Mouse (Mus musculus) embryonic facial prominence, embryonic 10.5 days (tissue): ENCODE data around the gene Bik. TPM values are rescaled to one million over a fixed set of nuclear protein-coding genes. Genes with fewer than 3 reads are reported as not detected.

Source experiments
- DNase-seq: peaks from one replicate; pipeline ENCODE4 v3.0.0-alpha.2; 2017; ENCODE audit warnings: low spot score
- H3K27ac ChIP-seq: fragments of 300-500 bp; sonication (generic); replicated peaks from 2 replicates; pipeline ENCODE4 v1.5.1; 2016; ENCODE audit warnings: mild to moderate bottlenecking
- H3K27me3 ChIP-seq: fragments of 300-500 bp; sonication (generic); replicated peaks from 2 replicates; pipeline ENCODE4 v1.6.1; 2016; ENCODE audit warnings: low read depth, mild to moderate bottlenecking; ENCODE audit not compliant: poor library complexity, severe bottlenecking
- H3K36me3 ChIP-seq: fragments of 300-500 bp; sonication (generic); replicated peaks from 2 replicates; pipeline ENCODE4 v1.6.1; 2016; ENCODE audit warnings: mild to moderate bottlenecking, moderate library complexity
- H3K4me1 ChIP-seq: fragments of 300-500 bp; sonication (generic); 2 replicates; pipeline ENCODE4 v1.6.1; 2016
- H3K4me3 ChIP-seq: fragments of 300-500 bp; sonication (generic); 2 replicates; pipeline ENCODE4 v1.5.1; 2016; ENCODE audit warnings: mild to moderate bottlenecking, moderate library complexity
- H3K9me3 ChIP-seq: fragments of 300-500 bp; sonication (generic); 2 replicates; pipeline ENCODE4 v1.6.1; 2016; ENCODE audit warnings: mild to moderate bottlenecking
- WGBS: fragments of 180-500 bp; shearing (Covaris S2); methylation state at CpG from one replicate; pipeline ENCODE4 v1.1.7; 2016; 5-methylcytosine and 5-hydroxymethylcytosine counted together
- polyA plus RNA-seq: library from polyadenylated mRNA; unstranded; fragments of >200 nt; fragmentation: Nextera tagmentation; extraction: Ambion mirVana; gene quantifications from 2 replicates; pipeline ENCODE4 v1.2.1, GENCODE M21; 2016

The Bik gene
- polyA plus RNA-seq, 1 experiment from 2014 or later: 2.3 TPM

DNA sequence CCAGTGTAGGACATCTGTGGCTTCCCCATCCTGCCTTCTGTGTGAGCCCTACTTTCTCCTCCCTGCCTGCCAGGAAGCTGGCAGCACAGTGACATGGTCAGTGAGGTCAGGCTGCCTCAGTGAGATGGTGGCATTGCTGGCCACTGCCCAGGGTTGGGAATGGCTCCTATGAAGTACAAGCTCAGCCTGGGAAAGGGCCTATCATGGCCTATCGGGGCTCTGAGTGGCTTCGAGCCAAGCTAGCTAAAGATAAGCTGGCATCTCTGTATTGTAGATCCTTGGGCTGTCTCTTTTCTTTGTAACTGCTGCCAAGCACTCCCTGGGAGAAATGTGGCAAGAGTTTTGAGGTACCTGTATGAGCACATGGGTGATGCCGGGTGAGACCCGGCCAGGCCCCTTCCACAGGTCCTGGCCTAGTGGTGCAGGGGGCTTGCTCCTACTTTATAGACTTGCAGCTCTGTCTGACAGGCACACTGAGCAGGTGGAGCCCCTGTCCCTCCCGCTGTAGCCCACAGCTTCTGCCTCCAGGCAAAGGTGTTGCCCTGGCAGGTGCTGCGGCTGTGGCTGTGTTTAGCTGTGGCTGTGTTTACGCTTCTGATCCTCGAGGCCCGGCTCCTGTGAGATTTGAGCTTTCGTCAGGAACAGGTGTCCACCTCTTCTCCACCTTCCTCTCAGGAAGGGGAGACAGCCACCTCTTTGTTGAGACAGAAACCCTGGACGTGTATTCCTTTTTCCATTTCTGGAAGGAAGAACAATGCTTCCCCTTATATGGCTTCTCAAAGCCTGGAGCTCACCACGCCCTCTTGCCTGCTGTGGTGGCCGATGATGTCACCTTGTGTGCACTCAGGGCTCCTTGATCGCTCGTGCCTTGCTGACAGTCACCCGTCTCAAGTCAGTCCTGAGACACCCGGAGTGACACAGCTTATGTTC, 8.6 kb downstream of the Bik start:
- H3K27ac ChIP-seq: no peak overlapping the region
- no peaks in the 10 kb centered on the region for H3K9me3 ChIP-seq
- H3K27me3 ChIP-seq: peaks cover 8% of the 10 kb centered on the region; the same call in 1 of the 2 replicates
- H3K36me3 ChIP-seq: no peaks in the 10 kb centered on the region
- no peak for DNase-seq
- WGBS: 76% methylated on average over 17 of the region's 17 CpGs
- H3K4me3 ChIP-seq: no peak overlapping the region
- H3K4me1 ChIP-seq: peaks cover 13% of the 10 kb centered on the region; the same call in 1 of the 2 replicates

DNA sequence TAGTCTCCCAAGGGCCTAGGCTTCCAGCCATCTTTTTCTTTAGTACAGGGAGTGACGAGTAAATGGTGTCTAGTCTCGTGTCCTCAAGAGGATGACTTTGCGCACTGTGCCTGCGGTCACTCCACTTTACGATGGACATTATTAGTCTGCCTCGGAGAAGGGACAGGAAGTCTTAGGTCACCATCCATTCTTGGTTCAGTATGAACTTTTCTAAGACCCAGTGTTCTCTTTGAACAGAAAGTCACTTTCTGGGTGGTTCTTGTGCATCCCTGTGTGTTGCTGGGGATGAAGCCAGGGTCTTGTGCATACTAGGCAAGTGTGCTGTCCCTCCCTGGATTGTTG, 9.2 kb downstream of the Bik start:
- 90% methylated on average over 6 of the region's 6 CpGs for WGBS
- no peaks in the 10 kb centered on the region for H3K9me3 ChIP-seq

DNA sequence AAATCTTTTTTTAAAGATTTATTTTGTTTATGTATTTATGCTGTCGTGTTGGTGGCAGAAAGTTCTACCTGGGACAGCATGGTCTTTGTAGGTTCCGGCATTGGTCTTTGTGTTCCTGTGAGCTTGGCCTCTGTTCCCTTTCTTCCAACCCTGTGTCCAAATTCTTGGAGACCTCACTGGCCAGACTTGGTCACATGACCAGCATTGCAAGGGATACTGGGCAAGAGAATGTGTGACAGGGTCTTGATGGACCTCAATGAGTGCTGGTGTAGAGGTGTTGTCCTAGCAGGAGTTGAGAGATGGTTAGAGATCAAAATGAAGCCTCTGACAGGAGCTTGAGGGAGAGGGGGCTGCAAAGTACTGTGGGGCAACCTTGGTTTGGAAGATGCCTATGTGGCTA, 12.2 kb downstream of the Bik start:
- H3K4me1 ChIP-seq: peaks cover 11% of the 10 kb centered on the region; the same call in 1 of the 2 replicates
- no peaks in the 10 kb centered on the region for H3K9me3 ChIP-seq
- H3K27me3 ChIP-seq: no peaks in the 10 kb centered on the region
- DNase-seq: no peak
- H3K36me3 ChIP-seq: no peaks in the 10 kb centered on the region
- H3K27ac ChIP-seq: no peak overlapping the region
- 94% methylated on average over 2 of the region's 2 CpGs for WGBS
- H3K4me3 ChIP-seq: no peak overlapping the region

More for the DNA sequence above, 9.2 kb downstream of the Bik start:
- peaks cover 13% of the 10 kb centered on the region; the same call in 1 of the 2 replicates for H3K4me1 ChIP-seq
- DNase-seq: no peak
- 0 out of 2 replicates have a peak, but pooled peaks cover 5% of the 10 kb centered on the region for H3K27me3 ChIP-seq
- H3K36me3 ChIP-seq: no peaks in the 10 kb centered on the region
- no peak overlapping the region for H3K27ac ChIP-seq
- H3K4me3 ChIP-seq: no peak overlapping the region

DNA sequence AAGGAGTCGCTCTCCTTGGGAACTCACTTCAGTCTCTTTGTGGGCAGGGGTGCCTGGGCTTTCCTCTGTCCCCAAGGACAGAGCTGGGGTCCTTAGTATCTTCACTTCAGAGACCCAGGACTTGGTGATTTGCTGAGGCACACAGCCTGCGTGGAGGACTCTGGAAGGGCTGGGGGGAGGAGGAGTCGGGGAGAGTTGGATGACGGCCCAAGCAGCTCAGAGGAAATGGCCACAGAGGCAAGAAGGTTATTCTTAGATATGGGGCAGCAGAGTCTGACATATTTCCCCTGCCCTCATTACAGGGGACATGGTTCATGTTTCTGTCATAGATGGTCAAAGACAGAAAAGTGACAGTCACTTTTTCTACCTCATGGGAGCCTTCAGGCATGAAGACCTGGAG, 13.2 kb downstream of the Bik start:
- H3K9me3 ChIP-seq: no peaks in the 10 kb centered on the region
- H3K27ac ChIP-seq: no peak overlapping the region
- 75% methylated on average over 4 of the region's 4 CpGs for WGBS
- no peak overlapping the region for H3K4me3 ChIP-seq
- H3K36me3 ChIP-seq: 0 out of 2 replicates have a peak, but pooled peaks cover 5% of the 10 kb centered on the region
- no peaks in the 10 kb centered on the region for H3K27me3 ChIP-seq
- 0 out of 2 replicates have a peak, but pooled peaks cover 10% of the 10 kb centered on the region for H3K4me1 ChIP-seq
- DNase-seq: no peak

DNA sequence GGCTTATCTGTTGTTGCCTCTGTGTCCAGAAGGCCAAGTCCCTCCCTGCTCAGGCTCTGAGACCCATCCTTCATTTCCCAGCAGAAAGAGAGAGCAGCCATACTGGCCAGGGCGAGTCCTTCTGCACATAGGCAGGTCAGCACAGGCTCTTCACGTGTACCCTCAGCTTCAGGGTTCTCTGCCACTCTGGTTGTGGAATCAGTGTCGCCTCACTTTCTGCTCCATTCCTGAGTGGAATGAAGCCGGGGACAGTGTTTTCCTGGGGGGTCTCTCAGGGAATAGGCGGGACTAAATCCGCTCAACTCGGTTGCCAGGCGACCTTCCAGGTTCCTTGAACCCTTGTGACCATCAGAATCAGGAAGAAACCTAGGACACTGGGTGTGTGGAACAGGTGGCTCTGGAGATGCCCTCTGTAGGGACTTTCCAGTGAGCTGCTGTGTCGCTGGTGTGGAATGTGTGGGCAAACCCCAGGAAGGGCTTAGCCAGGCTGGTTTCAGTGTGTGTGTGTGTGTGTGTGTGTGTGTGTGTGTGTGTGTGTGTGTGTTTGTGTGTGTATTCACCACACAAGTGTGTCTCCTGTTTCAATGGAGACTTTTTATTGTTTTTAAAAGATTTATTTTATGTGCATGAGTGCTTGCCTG, 15.1 kb downstream of the Bik start:
- no peak for DNase-seq
- 0 out of 2 replicates have a peak, but pooled peaks cover 7% of the 10 kb centered on the region for H3K4me1 ChIP-seq
- no peak overlapping the region for H3K27ac ChIP-seq
- H3K36me3 ChIP-seq: peaks cover 23% of the 10 kb centered on the region
- no peaks in the 10 kb centered on the region for H3K27me3 ChIP-seq
- 85% methylated on average over 9 of the region's 9 CpGs for WGBS
- H3K4me3 ChIP-seq: no peak overlapping the region
- H3K9me3 ChIP-seq: no peaks in the 10 kb centered on the region

DNA sequence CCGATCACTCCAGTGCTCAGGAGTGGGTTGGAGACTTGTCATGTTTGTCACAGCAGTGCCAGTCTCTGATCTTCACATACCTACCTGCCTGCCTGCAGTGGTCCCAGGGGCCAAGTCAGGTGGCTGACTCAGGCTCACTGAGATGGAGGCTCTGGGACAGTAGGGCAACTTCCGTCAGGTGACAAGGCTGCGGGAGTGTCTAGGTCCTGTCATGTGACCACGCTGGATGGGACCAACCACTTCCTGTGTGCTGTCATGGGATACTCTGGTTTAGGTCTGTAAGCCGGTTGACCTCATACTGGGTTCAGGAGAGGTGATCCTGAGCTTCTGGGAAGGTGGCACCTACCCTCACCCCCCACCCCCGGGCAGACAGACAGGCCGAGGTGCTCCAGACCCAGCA, 19.4 kb downstream of the Bik start:
- no peak for DNase-seq
- Histone ChIP-seq H3K27me3 (no peaks in the 10 kb centered on the region), H3K27ac (no peak overlapping the region), H3K4me1 (0 out of 2 replicates have a peak, but pooled peaks cover 2% of the 10 kb centered on the region), H3K36me3 (peaks cover 66% of the 10 kb centered on the region), H3K9me3 (no peaks in the 10 kb centered on the region), H3K4me3 (no peak overlapping the region)
- 95% methylated on average over 7 of the region's 7 CpGs for WGBS

DNA sequence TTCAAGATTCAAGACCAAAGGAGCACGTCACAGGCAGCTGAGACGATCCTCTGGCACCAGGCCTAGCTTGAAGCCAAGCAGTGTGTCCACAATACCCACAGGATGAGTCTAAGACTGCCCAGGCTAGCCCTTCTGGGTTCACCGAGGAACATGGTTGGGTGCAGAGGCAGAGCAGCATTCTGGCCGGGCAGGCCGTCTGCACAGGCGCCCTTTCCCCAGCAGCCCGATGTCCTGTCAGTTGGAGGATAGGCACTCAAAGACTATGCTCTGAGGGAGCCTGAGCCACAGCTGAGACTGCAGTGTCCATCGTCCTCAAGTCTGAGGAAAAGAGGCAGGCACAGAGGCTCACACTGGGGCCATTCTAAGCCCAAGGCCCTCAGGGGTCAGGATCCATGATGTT, 20.5 kb downstream of the Bik start:
- Histone ChIP-seq H3K27ac (no peak overlapping the region), H3K36me3 (peaks cover 77% of the 10 kb centered on the region), H3K27me3 (no peaks in the 10 kb centered on the region), H3K4me1 (0 out of 2 replicates have a peak, but pooled peaks cover 2% of the 10 kb centered on the region), H3K4me3 (no peak overlapping the region), H3K9me3 (no peaks in the 10 kb centered on the region)
- no peak for DNase-seq
- 92% methylated on average over 8 of the region's 8 CpGs for WGBS

DNA sequence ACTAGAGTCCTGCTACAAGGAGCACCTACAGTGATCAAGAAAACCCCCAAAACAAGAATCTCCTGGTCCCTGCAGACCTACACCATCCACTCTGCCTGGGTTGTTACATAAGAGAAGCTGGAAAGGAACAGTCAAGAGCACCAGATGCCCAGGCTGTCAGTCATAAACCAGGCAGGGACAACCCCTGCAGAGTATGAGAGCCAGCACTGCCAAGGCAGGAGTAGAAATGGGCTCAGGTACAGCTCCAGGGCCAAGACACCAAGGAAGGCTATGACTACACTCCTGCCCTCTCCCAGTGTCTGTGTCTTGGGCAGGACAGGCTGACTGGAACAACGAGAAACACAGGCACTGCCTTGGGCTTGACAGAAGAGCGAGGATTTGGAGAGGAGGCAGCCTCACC, 23.5 kb downstream of the Bik start:
- Histone ChIP-seq H3K4me1 (peaks cover 9% of the 10 kb centered on the region), H3K27ac (no peak overlapping the region), H3K9me3 (no peaks in the 10 kb centered on the region), H3K27me3 (no peaks in the 10 kb centered on the region), H3K36me3 (peaks cover 85% of the 10 kb centered on the region), H3K4me3 (no peak overlapping the region)
- 87% methylated on average over 2 of the region's 2 CpGs for WGBS
- DNase-seq: no peak

DNA sequence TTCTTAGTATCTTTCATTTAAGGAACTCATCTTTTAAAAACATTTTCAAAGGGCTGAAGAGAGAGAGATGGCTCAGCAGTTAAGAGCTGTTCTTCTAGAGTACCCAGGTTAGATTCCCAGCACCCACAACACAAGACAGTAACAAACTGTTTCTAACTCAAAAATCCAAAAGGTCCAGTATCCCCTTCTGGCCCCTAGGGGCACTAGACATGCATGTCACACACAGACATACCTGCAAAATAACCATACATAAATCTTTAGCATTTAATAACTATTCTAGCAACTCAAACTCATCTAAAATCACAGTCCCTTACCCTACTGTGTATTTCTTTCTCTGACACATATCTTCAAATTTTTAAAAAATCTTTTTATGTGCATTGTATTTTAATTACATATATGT, 27.2 kb downstream of the Bik start:
- Histone ChIP-seq H3K4me3 (no peak overlapping the region), H3K4me1 (peaks cover 14% of the 10 kb centered on the region), H3K9me3 (no peaks in the 10 kb centered on the region), H3K27ac (no peak overlapping the region), H3K27me3 (no peaks in the 10 kb centered on the region), H3K36me3 (peaks cover 48% of the 10 kb centered on the region)
- no peak for DNase-seq

DNA sequence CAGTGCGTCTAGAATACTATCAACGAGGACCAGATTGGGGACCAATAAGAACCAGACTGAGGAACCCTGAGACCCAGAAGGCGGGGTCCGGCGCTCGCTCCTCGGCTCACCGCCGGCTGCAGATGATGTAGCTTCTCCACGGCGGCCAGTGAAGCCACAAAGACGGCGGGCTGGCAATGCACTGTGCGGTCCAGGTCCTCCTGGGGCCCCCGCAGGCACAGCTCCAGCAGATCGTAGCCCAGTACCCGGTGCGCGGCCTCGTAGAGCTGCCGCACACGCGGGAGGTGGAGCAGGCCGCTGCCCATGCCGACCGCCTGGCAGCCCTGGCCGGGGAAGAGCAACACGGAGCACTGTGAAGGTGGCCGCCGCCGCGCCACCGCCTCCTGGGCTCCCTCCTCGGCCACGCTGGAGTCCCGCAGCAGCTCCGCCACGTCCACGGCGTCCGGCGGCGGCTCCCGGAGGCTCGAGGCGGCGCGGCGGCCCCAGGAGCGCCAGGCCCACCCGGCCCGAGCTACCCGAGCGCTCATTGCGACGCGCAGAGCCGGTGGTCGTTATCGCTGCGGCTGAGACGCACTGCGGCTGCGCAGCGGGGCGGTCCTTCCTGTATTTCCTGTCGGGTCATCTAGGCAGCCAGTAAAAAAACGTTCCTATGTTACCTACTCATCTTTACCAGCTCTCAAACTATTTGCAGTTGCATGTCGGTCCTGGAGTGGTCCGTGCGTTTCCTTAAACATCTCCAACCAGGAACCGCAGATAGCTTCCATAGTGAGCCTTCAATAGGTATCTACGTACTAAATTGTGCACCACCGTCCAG, 28.7 kb downstream of the Bik start:
- peak; percentile 93 for DNase-seq
- H3K36me3 ChIP-seq: peaks cover 32% of the 10 kb centered on the region
- H3K9me3 ChIP-seq: no peaks in the 10 kb centered on the region
- H3K4me3 ChIP-seq: peak overlapping the region; percentile 87
- H3K27ac ChIP-seq: peak overlapping the region; percentile 94
- WGBS: under 1% methylated on average over 74 of the region's 74 CpGs
- H3K27me3 ChIP-seq: no peaks in the 10 kb centered on the region
- peaks cover 14% of the 10 kb centered on the region for H3K4me1 ChIP-seq

DNA sequence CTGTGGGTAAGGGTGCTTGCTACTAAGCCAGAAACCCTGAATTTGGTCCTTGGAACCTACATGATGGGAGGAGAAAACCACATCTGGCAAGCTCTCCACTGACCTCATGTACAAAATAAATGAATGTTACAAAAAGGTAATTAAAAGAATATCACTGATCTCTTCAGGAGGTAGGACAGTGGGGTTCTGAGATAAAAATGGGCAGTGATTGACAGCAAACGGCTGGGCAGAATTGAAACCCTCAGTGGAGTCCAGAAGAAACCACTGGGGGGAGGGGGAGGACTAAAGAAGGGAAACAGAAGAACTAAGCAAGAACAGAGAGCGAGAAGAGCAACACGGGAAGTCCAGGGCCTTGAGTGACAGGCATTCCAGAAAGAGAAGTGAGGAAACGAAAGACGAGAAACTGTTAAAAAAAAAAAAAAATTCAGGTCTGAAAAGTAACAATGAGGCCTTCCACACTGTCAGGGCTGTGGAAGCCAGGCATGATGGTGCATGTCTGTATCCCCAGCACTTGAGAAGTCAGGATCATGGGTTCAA, 34.3 kb downstream of the Bik start:
- H3K4me1 ChIP-seq: peaks cover 23% of the 10 kb centered on the region
- H3K9me3 ChIP-seq: no peaks in the 10 kb centered on the region
- peaks cover 29% of the 10 kb centered on the region for H3K27me3 ChIP-seq
- 60% methylated on average over 5 of the region's 5 CpGs for WGBS
- no peaks in the 10 kb centered on the region for H3K36me3 ChIP-seq
- no peak for DNase-seq
- H3K27ac ChIP-seq: no peak overlapping the region
- no peak overlapping the region for H3K4me3 ChIP-seq

DNA sequence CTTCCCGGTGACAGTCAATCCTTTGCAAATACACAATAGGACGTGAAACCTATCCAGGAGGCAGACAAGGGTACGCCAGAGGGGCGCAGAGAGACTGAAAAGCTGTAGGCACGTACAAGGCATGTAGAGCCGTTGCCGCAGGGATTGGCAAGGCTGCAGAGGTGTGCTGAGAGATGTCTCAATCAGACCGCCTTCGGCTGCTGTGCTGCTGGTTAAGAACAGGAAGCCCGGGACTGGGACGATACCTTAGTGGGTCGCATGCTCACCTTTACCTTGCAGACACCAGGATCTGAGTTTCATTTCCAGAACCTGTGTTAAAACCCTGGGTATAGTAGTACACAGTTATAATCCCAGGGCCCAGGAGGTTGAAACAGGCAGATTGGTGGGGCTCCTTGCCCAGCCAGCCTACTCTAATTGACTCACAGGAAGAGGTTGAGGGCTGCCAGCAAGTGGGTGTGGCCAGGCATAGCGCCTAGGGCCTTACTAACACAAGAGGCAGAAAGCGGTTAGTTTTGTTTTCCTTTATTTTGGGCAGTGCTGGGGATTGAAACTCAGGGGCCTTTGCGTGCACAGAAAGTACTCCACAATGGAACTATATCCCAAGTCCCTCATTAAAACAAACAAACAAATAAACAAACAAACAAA, 36.1 kb downstream of the Bik start:
- 32% methylated on average over 15 of the region's 15 CpGs for WGBS
- no peaks in the 10 kb centered on the region for H3K9me3 ChIP-seq
- DNase-seq: peak; percentile 59

More for the DNA sequence above, 36.1 kb downstream of the Bik start:
- Histone ChIP-seq H3K27ac (no peak overlapping the region; the same call in 1 of the 2 replicates), H3K36me3 (no peaks in the 10 kb centered on the region), H3K4me1 (peaks cover 22% of the 10 kb centered on the region), H3K27me3 (peaks cover 33% of the 10 kb centered on the region), H3K4me3 (peak overlapping the region; percentile 62)
